Mouse (Mus musculus) CH12F3 (cell line): ENCODE measurements around the gene Maff.

Experiments
- in situ Hi-C: fragments of 300-500 bp; cut with MboI; formaldehyde crosslinking; loops from 2 replicates; pipeline ENCODE4 v1.14.3; 2020; ENCODE audit warnings: low sequenced_read_pairs

Gene Maff

GRCm38 (mm10) chr15:79329346-79329978 lies 17.0 kb upstream of the Maff start:
- in situ Hi-C loops: no loop called here

- in situ Hi-C loops: no loop called here
Measured at GRCm38 (mm10) chr15:79329979-79330363, 16.4 kb upstream of the Maff start.

- in situ Hi-C loops: no loop called here
Measured at GRCm38 (mm10) chr15:79330521-79330920, 15.9 kb upstream of the Maff start.

- in situ Hi-C loops: no loop called here
Measured at GRCm38 (mm10) chr15:79333409-79333808, 13.0 kb upstream of the Maff start.

- in situ Hi-C loops: no loop called here
Measured at GRCm38 (mm10) chr15:79335061-79335655, 11.3 kb upstream of the Maff start.

- in situ Hi-C loops: no loop called here
Measured at GRCm38 (mm10) chr15:79338978-79339377, 7.4 kb upstream of the Maff start.

GRCm38 (mm10) chr15:79342641-79343337 lies 3.6 kb upstream of the Maff start:
- in situ Hi-C loops: no loop called here

GRCm38 (mm10) chr15:79344627-79345026 lies 1.8 kb upstream of the Maff start:
- in situ Hi-C loops: no loop called here

- in situ Hi-C loops: no loop called here
Measured at GRCm38 (mm10) chr15:79347165-79347844, 884 bp downstream of the Maff start.

GRCm38 (mm10) chr15:79347845-79348506 lies 1.6 kb downstream of the Maff start:
- in situ Hi-C loops: no loop called here

- in situ Hi-C loops: no loop called here
Measured at GRCm38 (mm10) chr15:79348651-79349050, 2.2 kb downstream of the Maff start.

GRCm38 (mm10) chr15:79350866-79351265 lies 4.4 kb downstream of the Maff start:
- in situ Hi-C loops: no loop called here

- in situ Hi-C loops: no loop called here
Measured at GRCm38 (mm10) chr15:79351331-79351767, 4.9 kb downstream of the Maff start.

- in situ Hi-C loops: no loop called here
Measured at GRCm38 (mm10) chr15:79352479-79352878, 6.1 kb downstream of the Maff start.

GRCm38 (mm10) chr15:79353690-79354305 lies 7.4 kb downstream of the Maff start:
- in situ Hi-C loops: no loop called here

GRCm38 (mm10) chr15:79354619-79355018 lies 8.2 kb downstream of the Maff start:
- in situ Hi-C loops: no loop called here

- in situ Hi-C loops: no loop called here
Measured at GRCm38 (mm10) chr15:79356481-79356880, 10.1 kb downstream of the Maff start.

GRCm38 (mm10) chr15:79357036-79357911 lies 10.9 kb downstream of the Maff start:
- in situ Hi-C loops: no loop called here

GRCm38 (mm10) chr15:79357974-79358690 lies 11.7 kb downstream of the Maff start:
- in situ Hi-C loops: no loop called here
